Mouse (Mus musculus): ENCODE results near the gene Anxa11. TPM values are rescaled to one million over a fixed set of nuclear protein-coding genes. Genes with fewer than 3 reads are reported as not detected.
"Not testable (repeated sequence)": the region's sequence is repeated elsewhere in the genome, so short reads cannot be mapped to it uniquely, and the experiment has no call there.

Anxa11 gene
- total RNA-seq, 2 experiments from 2014 or later = 29.8 to 34.8 TPM

DNA sequence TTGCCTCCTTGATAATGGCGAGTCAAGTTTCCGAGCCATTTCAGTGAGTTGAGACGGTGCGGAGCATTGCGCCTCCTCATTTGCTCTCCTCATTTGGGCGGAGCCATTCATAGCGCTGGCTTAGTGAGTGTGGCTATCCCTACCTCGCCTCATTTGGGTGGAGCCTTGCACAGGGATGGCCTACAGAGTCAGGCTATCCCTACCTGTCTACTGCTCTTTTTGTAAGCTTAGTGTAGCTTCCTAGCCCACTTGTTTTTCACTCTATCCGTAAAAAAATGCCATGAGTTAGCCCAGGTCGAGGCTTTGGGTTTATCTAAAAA, 85.6 kb downstream of the Anxa11 start, which contains the start of gene Tmem254a:
Gene Tmem254a, minus strand, starts transcription at position 111 of the 320 bp plus-strand sequence.
- DNase-seq (ENCODE audit: low spot score in 2 of 2); intact Hi-C loops (cut with DNase I): not testable (repeated sequence)

Small RNAs within 50 kb of the gene (microRNA-seq; reads per million reads assigned to microRNA genes)
- gene Gm23701 = 0 reads per million in 2 experiments

Other genes with a start within 250 kb of the Anxa11 start
- 10 to 100 TPM; 22.5 to 22.7 TPM for gene Ppif, start 148.0 kb upstream of the Anxa11 start, total RNA-seq (2021)
- gene Zcchc24, start 73.1 kb upstream of the Anxa11 start, total RNA-seq (2021) = 10 to 100 TPM; 45.7 to 51.3 TPM
- not detected for gene Plac9a, start 60.9 kb downstream of the Anxa11 start, total RNA-seq (2021)
- 10 to 100 TPM in 1 of 2 experiments, 1 to 10 TPM in 1; 5.7 to 11.0 TPM for gene Tmem254a, start 85.5 kb downstream of the Anxa11 start, total RNA-seq (2021)
- gene Cphx1, start 96.1 kb downstream of the Anxa11 start, total RNA-seq (2021) = not detected
- under 1 TPM; 0.64 to 0.73 TPM for gene Duxbl1, start 136.4 kb downstream of the Anxa11 start, total RNA-seq (2021)
- gene Gm9780, start 200.6 kb downstream of the Anxa11 start, total RNA-seq (2021) = 1 to 10 TPM; 2.9 to 5.4 TPM
- gene Tmem254c, start 225.2 kb downstream of the Anxa11 start, total RNA-seq (2021) = 10 to 100 TPM; 26.8 to 34.2 TPM
- not detected for gene Cphx2, start 239.4 kb downstream of the Anxa11 start, total RNA-seq (2021)
- gene Cphx3, start 240.1 kb downstream of the Anxa11 start, total RNA-seq (2021) = not detected

All from left cerebral cortex, postnatal 25 days (tissue).